Mouse (Mus musculus) kidney, adult 10 weeks (tissue): ENCODE data around the gene Phrf1. TPM values are rescaled to one million over a fixed set of nuclear protein-coding genes. Genes with fewer than 3 reads are reported as not detected.

Source experiments
- polyA plus RNA-seq: library from polyadenylated mRNA; stranded (reverse); fragments of 350-450 nt; fragmentation: Illumina TruSeq; extraction: RNeasy Lipid Tissue Mini Kit (QIAGEN cat#74804); gene quantifications from one replicate; pipeline ENCODE4 v1.2.3, GENCODE M21; 2014; ENCODE audit warnings: low read depth, low replicate concordance

Phrf1 gene
- polyA plus RNA-seq = 13.1 TPM

DNA sequence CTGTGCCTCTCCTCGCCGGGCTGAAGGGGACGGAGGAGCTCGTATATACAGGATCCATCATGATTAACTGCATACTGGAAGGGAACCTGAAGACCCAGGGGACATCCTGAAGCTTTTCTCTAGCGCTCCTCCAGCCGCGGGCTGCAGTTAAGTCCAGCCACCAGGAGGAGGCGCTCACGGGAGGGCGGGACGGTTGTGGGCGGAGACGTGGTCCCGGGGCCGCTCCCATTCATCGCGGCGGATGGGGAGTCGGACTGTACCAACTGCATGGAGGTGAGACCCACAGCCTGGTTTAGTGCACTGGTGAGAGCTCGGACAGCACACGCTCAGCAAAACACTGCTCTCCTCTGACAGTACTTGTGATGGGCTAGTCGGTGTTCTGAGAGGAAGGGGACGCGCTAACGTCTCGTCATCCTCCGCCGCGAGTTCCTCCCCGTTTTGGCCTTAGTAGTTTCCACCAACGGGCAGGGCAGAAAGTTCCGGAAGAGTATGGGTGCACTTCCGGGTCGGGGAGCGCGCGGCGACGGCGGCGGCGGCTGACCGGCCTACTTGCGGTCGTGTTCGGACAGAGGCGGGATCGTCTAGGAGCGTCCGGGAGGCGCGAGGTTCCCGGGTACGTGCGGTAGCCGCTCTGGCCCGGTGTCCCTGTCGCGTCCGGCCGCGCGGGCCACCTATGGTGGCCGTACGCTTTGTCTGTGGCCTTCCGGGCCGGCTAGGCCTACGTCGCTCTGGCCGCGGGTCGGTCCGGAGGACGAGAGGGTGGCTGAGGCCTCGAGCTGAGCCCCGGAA is at the start of gene Phrf1:
Phrf1 (plus strand) TSS at position 506 of the 789 bp plus-strand sequence.

DNA sequence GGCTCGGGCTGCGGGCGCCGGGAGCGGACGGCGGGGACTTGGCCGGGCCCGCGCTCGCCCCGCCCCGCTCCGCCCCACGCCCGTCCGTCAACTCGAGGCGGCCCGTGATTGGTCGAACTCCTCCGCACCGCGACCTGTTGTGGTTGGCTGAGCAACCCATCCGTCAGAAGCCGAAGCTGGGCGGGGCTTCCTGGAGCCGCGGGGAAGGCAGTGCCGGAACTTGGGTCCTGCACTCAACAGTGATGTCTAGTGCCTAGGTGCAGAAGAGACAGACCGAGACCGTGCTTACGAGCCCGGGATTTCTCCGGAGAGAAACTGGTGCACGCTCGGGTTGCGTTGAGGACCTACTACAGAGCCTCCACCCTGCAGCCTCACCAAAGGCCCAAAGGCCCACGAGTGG is 34.6 kb upstream of the Phrf1 start, which contains the start of the genes Hras and Lrrc56:
Hras (minus strand) TSS at position 58 of the 400 bp plus-strand sequence.
Lrrc56 (plus strand) TSS at position 210 of the 400 bp plus-strand sequence.

DNA sequence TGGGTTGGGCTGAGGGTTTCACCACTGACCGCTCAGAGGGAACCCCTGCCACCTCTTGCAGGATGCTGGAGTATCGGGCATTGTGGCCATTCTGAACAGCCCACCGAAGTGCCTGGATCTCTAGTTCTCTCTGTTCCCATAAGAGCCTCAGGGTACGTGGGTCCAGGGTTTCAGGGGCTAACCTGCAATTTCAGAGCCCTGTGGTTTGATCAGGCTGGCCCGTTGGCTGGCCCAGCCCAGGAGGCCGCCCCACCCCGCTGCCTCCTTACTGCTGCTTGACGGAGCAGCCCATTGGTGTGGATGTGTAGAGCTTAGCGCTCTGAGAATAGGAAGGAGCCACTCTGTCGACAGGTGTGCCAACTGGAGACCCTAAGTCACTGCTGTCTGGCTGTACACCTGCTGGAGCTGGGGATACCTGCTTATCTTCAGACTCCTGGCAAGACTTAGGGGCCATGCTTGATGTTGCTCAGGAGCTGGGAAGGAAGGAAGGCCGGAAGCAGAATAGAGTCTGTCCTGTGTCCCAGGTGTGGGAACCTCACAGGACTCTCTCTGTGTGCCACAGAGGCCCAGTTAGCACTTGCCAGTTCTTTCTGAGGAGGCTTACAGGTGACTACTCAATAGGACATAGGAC is 14.9 kb upstream of the Phrf1 start, which contains the start of gene Lmntd2:
Lmntd2 (minus strand) TSS at position 476 of the 631 bp plus-strand sequence.

DNA sequence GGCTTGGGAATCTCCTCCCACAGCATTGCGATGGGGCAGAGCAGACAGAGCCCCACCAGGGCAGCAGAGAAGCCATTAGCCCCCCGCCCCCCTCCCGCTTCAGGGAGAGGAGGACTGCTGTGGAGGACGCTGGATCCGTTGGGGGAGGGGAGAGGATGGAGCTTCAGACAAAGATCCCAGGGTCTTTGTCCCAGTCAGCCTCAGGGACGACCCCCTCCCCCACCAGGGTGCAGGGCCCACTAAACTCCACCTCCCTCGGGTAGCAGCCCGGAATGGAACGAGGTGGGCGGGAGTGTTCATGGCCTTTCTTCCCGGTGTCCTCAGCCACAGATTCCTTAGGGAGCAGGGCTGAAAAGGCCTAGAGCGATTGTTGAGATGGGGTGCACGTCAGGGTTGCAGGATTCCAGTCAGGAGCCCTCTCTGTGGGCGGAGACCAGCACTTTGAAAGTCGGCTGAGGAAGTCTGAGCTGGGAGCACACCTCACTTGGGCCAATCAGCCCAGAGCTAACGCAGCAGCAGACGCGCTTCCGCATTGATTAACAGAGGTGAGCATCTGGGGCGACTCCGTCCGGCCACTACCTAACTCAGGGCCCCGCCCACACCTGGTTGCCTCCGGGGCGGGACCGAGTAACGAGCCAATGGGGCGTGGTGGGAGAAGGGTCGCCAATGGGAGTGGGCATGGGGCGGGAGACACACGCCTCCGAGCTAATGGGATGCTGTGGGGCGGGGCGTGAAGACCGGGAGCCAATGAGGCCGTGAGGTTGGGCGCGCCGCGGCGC is 13.3 kb upstream of the Phrf1 start, which contains the start of gene Rassf7:
Rassf7 (plus strand) TSS at position 760 of the 779 bp plus-strand sequence.

DNA sequence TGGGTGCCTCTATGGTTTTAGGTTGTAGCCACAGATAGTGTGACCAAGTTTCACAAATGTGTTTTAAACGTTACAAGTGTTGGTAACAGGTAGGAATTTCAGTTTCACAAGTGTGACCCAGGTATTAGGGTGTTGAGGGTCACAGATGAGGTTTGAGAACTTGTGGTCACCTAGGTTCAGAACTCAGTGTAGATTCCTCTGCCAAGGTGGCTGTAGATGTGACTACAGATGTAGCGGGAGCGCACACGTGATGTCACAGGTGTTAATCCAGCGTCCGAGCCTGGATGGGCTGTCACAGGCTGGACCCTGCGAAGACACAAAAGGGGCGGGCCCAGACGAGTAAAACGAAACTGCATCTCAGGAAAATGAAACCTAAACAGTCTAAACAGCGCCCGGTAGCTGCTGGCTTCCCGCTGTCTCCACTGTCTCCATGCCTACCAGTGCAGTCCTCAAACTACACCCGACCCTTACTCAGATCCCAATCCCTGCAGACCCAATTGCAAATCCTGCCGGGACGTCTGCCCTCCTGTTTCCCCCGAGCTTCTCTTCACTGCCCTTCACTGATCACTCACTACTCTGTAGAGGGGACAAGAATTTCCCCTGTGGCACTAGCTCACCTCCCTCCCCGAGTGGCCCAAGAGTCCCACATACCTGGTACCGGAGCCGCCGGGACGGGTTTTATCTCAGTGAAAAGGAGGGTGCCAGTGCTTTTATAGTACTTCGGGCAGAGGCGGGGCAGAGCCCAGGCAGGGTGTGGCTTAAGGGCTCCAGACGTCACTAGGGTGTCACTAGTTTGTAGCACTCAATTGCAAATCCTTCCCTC is 37.4 kb downstream of the Phrf1 start, which contains the start of gene Irf7:
Irf7 (minus strand) TSS at position 743 of the 823 bp plus-strand sequence.

DNA sequence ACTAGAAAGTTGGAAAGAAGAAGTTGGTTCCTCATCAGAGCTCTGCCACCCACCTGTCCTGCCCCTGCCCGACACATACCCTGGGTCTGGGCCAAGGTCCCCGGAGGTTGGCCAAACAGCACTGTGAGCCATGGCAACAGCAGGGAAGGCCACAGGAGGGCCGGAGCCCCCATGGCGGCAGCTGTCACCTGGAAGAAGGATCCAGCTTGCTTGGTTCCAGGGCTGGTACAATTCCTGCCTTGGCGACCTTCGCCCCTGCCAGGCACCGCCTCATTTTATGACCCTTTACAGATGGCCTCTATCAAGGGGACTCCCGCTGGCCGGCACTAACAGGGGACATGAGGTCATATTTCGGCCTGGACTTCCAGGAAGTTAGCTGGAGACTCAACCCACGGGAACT is 48.0 kb downstream of the Phrf1 start, which contains the start of gene Cdhr5:
Cdhr5 (minus strand) TSS at position 241 of the 400 bp plus-strand sequence.

DNA sequence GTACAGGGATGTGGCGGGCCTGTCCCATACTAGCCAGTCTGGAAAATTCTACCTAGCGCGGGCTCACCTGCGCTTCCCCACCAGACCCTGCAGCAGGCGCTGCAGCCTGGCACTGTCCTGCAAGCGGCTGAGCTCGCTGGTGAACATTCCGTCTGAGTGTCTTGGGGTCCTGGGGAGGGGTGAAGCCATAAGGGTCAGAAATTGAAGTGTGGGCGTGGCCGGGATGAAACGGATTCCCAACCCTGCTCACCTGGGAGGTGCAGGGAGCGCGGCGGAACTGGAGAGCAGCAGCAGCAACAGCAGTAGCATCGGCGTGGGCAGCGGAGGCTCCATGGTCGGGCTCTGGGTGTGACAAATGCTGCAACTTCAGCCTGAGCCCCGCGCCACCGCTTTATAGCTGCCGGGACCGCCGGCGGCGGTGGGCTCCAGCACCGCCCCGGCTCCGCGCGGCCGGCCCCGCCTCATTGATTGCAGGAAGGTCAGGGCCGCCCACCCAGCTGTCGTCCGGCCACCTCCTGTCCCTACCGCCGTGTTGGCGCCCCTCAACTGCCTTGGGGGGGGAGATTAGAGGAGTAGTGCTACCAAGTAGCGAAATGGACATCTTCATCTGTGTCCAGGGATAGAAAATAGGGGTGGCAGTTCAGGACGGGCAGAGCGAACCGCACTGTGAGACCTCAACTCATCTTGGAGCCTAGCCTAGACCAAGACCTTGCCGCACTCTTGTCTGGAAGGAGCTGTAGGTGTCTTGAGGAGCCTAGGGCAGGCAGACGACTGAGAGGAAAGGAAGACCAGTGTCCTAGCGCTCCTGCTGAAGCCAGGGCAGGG is 50.4 kb downstream of the Phrf1 start, which contains the start of gene Sct:
Sct (minus strand) TSS at position 368 of the 825 bp plus-strand sequence.

DNA sequence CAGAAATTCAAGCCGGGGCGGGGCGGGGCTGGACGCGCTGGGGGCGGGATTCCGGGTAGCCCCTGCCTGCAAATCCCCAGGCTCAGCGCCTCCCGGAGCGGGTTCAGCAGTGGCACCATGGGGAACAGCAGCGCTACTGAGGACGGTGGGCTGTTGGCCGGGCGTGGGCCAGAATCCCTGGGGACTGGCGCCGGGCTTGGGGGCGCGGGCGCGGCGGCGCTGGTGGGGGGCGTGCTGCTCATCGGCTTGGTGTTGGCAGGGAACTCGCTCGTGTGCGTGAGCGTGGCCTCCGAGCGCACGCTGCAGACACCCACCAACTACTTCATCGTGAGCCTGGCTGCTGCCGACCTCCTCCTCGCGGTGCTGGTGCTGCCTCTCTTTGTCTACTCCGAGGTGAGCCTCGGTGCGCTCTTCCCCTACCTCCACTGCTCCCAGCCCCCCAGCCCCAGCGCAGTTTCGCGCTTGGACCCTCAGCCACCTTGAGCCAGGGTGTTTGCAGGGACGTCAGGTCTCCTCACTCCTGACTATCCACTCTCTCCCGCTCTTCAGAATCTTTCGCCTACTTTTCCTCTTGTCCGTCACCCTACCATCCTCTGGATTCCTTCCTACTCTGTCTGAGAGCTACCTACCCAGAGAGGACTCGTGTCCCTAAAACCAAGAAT is 63.5 kb downstream of the Phrf1 start, which contains the start of gene Drd4:
Drd4 (plus strand) TSS at position 86 of the 662 bp plus-strand sequence.

Other genes starting within 250 kb of the Phrf1 start
- 4.6 TPM for gene Ifitm3, start 218.0 kb upstream of the Phrf1 start, polyA plus RNA-seq
- not detected for gene Ifitm6, start 210.9 kb upstream of the Phrf1 start, polyA plus RNA-seq
- not detected for gene Gm17387, start 199.7 kb upstream of the Phrf1 start, polyA plus RNA-seq
- gene B4galnt4, start 167.7 kb upstream of the Phrf1 start, polyA plus RNA-seq = not detected
- gene Pkp3, start 150.6 kb upstream of the Phrf1 start, polyA plus RNA-seq = not detected
- 3.4 TPM for gene Sigirr, start 128.2 kb upstream of the Phrf1 start, polyA plus RNA-seq
- gene Ano9, start 111.0 kb upstream of the Phrf1 start, polyA plus RNA-seq = 6.5 TPM
- gene Ptdss2, start 106.4 kb upstream of the Phrf1 start, polyA plus RNA-seq = 28.9 TPM
- 0.89 TPM for gene Rnh1, start 55.9 kb upstream of the Phrf1 start, polyA plus RNA-seq
- gene Hras, start 34.8 kb upstream of the Phrf1 start, polyA plus RNA-seq = 9.9 TPM
- gene Lrrc56, start 34.6 kb upstream of the Phrf1 start, polyA plus RNA-seq = 0.69 TPM
- gene Lmntd2, start 14.7 kb upstream of the Phrf1 start, polyA plus RNA-seq = 0.20 TPM
- 5.0 TPM for gene Rassf7, start 12.9 kb upstream of the Phrf1 start, polyA plus RNA-seq
- gene Irf7, start 37.7 kb downstream of the Phrf1 start, polyA plus RNA-seq = 12.1 TPM
- gene Cdhr5, start 48.0 kb downstream of the Phrf1 start, polyA plus RNA-seq = 46.1 TPM
- gene Sct, start 50.3 kb downstream of the Phrf1 start, polyA plus RNA-seq = not detected
- not detected for gene Drd4, start 63.2 kb downstream of the Phrf1 start, polyA plus RNA-seq
- 1.0 TPM for gene Deaf1, start 98.9 kb downstream of the Phrf1 start, polyA plus RNA-seq
- gene Tmem80, start 99.0 kb downstream of the Phrf1 start, polyA plus RNA-seq = 17.9 TPM
- 6.2 TPM for gene Eps8l2, start 110.1 kb downstream of the Phrf1 start, polyA plus RNA-seq
- gene Taldo1, start 163.4 kb downstream of the Phrf1 start, polyA plus RNA-seq = 14.4 TPM
- gene Gatd1, start 185.4 kb downstream of the Phrf1 start, polyA plus RNA-seq = 9.2 TPM
- not detected for gene Cend1, start 200.7 kb downstream of the Phrf1 start, polyA plus RNA-seq
- 0.97 TPM for gene Slc25a22, start 209.1 kb downstream of the Phrf1 start, polyA plus RNA-seq
- 0.12 TPM for gene Pidd1, start 215.2 kb downstream of the Phrf1 start, polyA plus RNA-seq
- 15.4 TPM for gene Rplp2, start 218.6 kb downstream of the Phrf1 start, polyA plus RNA-seq
- 1.5 TPM for gene Pnpla2, start 226.4 kb downstream of the Phrf1 start, polyA plus RNA-seq
- gene Cracr2b, start 232.3 kb downstream of the Phrf1 start, polyA plus RNA-seq = not detected
- gene Cd151, start 238.6 kb downstream of the Phrf1 start, polyA plus RNA-seq = 29.8 TPM
- 3.3 TPM for gene Polr2l, start 246.3 kb downstream of the Phrf1 start, polyA plus RNA-seq
- gene Tspan4, start 246.5 kb downstream of the Phrf1 start, polyA plus RNA-seq = 2.3 TPM